Mouse (Mus musculus) CH12.LX (cell line): ENCODE data around the gene Gbp3. TPM values are rescaled to one million over a fixed set of nuclear protein-coding genes. Genes with fewer than 3 reads are reported as not detected.

Experiments used
- DNase-seq: peaks from one replicate; pipeline ENCODE4 v3.0.0-alpha.2; 2013; ENCODE audit errors: extremely low read depth
- H3K27ac ChIP-seq: 2 replicates; pipeline ENCODE4 v1.5.1; 2012; ENCODE audit warnings: low read depth, mild to moderate bottlenecking, control low read depth, moderate library complexity; ENCODE audit not compliant: insufficient read depth
- H3K27me3 ChIP-seq: replicated peaks from 2 replicates; pipeline ENCODE3; 2012; ENCODE audit warnings: inconsistent platforms
- H3K36me3 ChIP-seq, 2 experiments: replicated peaks in 1 of 2; 2 replicates each; pipeline versions ENCODE3 to v1.6.1; 2012; ENCODE audit warnings: inconsistent platforms in 1 of 2, low read length in 1 of 2, mild to moderate bottlenecking in 1 of 2, mixed read lengths in 1 of 2, moderate library complexity in 1 of 2; ENCODE audit not compliant: control insufficient read depth in 1 of 2, insufficient read depth in 1 of 2
- H3K4me1 ChIP-seq, 2 experiments: 2 replicates each; pipeline ENCODE4 v1.6.1; 2012; ENCODE audit warnings: inconsistent platforms in 1 of 2, moderate library complexity in 1 of 2; ENCODE audit not compliant: insufficient read depth in 2 of 2, control insufficient read depth in 1 of 2
- H3K4me2 ChIP-seq: 2 replicates; pipeline ENCODE4 v1.6.1; 2012; ENCODE audit warnings: low read depth, mild to moderate bottlenecking, control low read depth; ENCODE audit not compliant: poor library complexity, insufficient read depth, severe bottlenecking
- H3K4me3 ChIP-seq, 3 experiments: fragments of 150-350 bp in 1 of 3; sonication (generic) in 1 of 3; replicated peaks in 1 of 3; 2 replicates each; pipeline versions ENCODE3 to v1.5.1; 2011 to 2012; ENCODE audit warnings: low read depth in 2 of 3, low read length in 2 of 3, mild to moderate bottlenecking in 2 of 3, moderate library complexity in 2 of 3, control low read depth in 1 of 3, improper control_type of control experiment in 1 of 3, inconsistent platforms in 1 of 3, mixed read lengths in 1 of 3; ENCODE audit not compliant: poor library complexity in 1 of 3
- H3K79me2 ChIP-seq: replicated peaks from 2 replicates; pipeline ENCODE4 v1.6.1; 2012; ENCODE audit warnings: mild to moderate bottlenecking, moderate library complexity; ENCODE audit not compliant: control insufficient read depth, poor library complexity, insufficient read depth, severe bottlenecking; ENCODE audit errors: extremely low read depth
- H3K9ac ChIP-seq: 2 replicates; pipeline ENCODE4 v1.6.1; 2012; ENCODE audit warnings: low read depth, mild to moderate bottlenecking, control low read depth, moderate library complexity; ENCODE audit not compliant: insufficient read depth
- H3K9me3 ChIP-seq: replicated peaks from 2 replicates; pipeline ENCODE3; 2012; ENCODE audit warnings: low read length, inconsistent platforms, mixed read lengths
- BHLHE40 ChIP-seq: IDR thresholded peaks from 2 replicates; pipeline ENCODE4 v1.6.1; 2011; ENCODE audit warnings: mild to moderate bottlenecking, low read depth, low read length, improper control_type of control experiment
- CHD1 ChIP-seq: IDR thresholded peaks from 2 replicates; pipeline ENCODE4 v1.6.1; 2012; ENCODE audit warnings: low read depth, low read length, improper control_type of control experiment, inconsistent platforms
- CHD2 ChIP-seq: IDR thresholded peaks from 2 replicates; pipeline ENCODE4 v1.6.1; 2011; ENCODE audit warnings: low read length, improper control_type of control experiment
- CTCF ChIP-seq, 2 experiments: IDR thresholded peaks in 1 of 2; conservative IDR thresholded peaks in 1 of 2; 2 replicates each; pipeline ENCODE4 v1.5.1; 2011 to 2012; ENCODE audit warnings: low read depth in 2 of 2, low read length in 2 of 2, improper control_type of control experiment in 1 of 2, inconsistent platforms in 1 of 2, mild to moderate bottlenecking in 1 of 2, moderate library complexity in 1 of 2
- E2F4 ChIP-seq: IDR thresholded peaks from 2 replicates; pipeline ENCODE4 v1.6.1; 2011; ENCODE audit warnings: low read depth, low read length, improper control_type of control experiment; ENCODE audit not compliant: insufficient replicate concordance
- ELF1 ChIP-seq: IDR thresholded peaks from 2 replicates; pipeline ENCODE4 v1.6.1; 2014; ENCODE audit warnings: low read depth, mild to moderate bottlenecking, inconsistent platforms, low read length, improper control_type of control experiment
- EP300 ChIP-seq: IDR thresholded peaks from 2 replicates; pipeline ENCODE4 v1.6.1; 2011; ENCODE audit warnings: low read length, improper control_type of control experiment
- ETS1 ChIP-seq: conservative IDR thresholded peaks from 2 replicates; pipeline ENCODE4 v1.6.1; 2012; ENCODE audit warnings: low read depth, mild to moderate bottlenecking, inconsistent platforms, low read length, improper control_type of control experiment, moderate library complexity
- GABPA ChIP-seq: IDR thresholded peaks from 2 replicates; pipeline ENCODE4 v1.6.1; 2012; ENCODE audit warnings: low read depth, low read length, improper control_type of control experiment, inconsistent platforms; ENCODE audit not compliant: insufficient replicate concordance
- HCFC1 ChIP-seq: IDR thresholded peaks from 2 replicates; pipeline ENCODE4 v1.6.1; 2012; ENCODE audit warnings: low read depth, mild to moderate bottlenecking, inconsistent platforms, low read length, improper control_type of control experiment
- IRF4 ChIP-seq: IDR thresholded peaks from 2 replicates; pipeline ENCODE4 v1.6.1; 2014; ENCODE audit warnings: low read depth, mild to moderate bottlenecking, inconsistent platforms, low read length, improper control_type of control experiment
- JUN ChIP-seq: IDR thresholded peaks from 2 replicates; pipeline ENCODE4 v1.6.1; 2011; ENCODE audit warnings: low read depth, mild to moderate bottlenecking, low read length, improper control_type of control experiment, moderate library complexity; ENCODE audit not compliant: insufficient read depth
- JUND ChIP-seq: conservative IDR thresholded peaks from 2 replicates; pipeline ENCODE4 v1.6.1; 2011; ENCODE audit warnings: low read depth, low read length, improper control_type of control experiment
- KAT2A ChIP-seq: IDR thresholded peaks from 2 replicates; pipeline ENCODE4 v1.6.1; 2012; ENCODE audit warnings: low read length, improper control_type of control experiment, inconsistent platforms; ENCODE audit not compliant: insufficient replicate concordance
- MAFK ChIP-seq: IDR thresholded peaks from 2 replicates; pipeline ENCODE4 v1.6.1; 2011; ENCODE audit warnings: low read length, improper control_type of control experiment; ENCODE audit not compliant: insufficient replicate concordance
- MAX ChIP-seq: IDR thresholded peaks from 2 replicates; pipeline ENCODE4 v1.6.1; 2011; ENCODE audit warnings: low read length, improper control_type of control experiment
- MAZ ChIP-seq: IDR thresholded peaks from 2 replicates; pipeline ENCODE4 v1.6.1; 2012; ENCODE audit warnings: low read depth, mild to moderate bottlenecking, inconsistent platforms, low read length, improper control_type of control experiment, moderate library complexity
- MEF2A ChIP-seq: IDR thresholded peaks from 2 replicates; pipeline ENCODE4 v1.6.1; 2014; ENCODE audit warnings: low read depth, mild to moderate bottlenecking, inconsistent platforms, low read length, improper control_type of control experiment, borderline replicate concordance
- MXI1 ChIP-seq: IDR thresholded peaks from 2 replicates; pipeline ENCODE4 v1.6.1; 2011; ENCODE audit warnings: mild to moderate bottlenecking, low read depth, low read length, improper control_type of control experiment
- MYC ChIP-seq: IDR thresholded peaks from 2 replicates; pipeline ENCODE4 v1.6.1; 2011; ENCODE audit warnings: low read depth, mild to moderate bottlenecking, improper control_type of control experiment, low read length
- NELFE ChIP-seq: IDR thresholded peaks from 2 replicates; pipeline ENCODE4 v1.6.1; 2011; ENCODE audit warnings: low read depth, low read length, improper control_type of control experiment
- NRF1 ChIP-seq: IDR thresholded peaks from 2 replicates; pipeline ENCODE4 v1.6.1; 2014; ENCODE audit warnings: low read depth, mild to moderate bottlenecking, inconsistent platforms, low read length, improper control_type of control experiment, moderate library complexity
- PAX5 ChIP-seq: IDR thresholded peaks from 2 replicates; pipeline ENCODE4 v1.6.1; 2012; ENCODE audit warnings: low read length, inconsistent platforms, mixed read lengths
- POLR2A ChIP-seq: IDR thresholded peaks from 2 replicates; pipeline ENCODE4 v1.6.1; 2011; ENCODE audit warnings: low read depth, mild to moderate bottlenecking, improper control_type of control experiment, low read length
- POLR2AphosphoS2 ChIP-seq: IDR thresholded peaks from 2 replicates; pipeline ENCODE4 v1.6.1; 2011; ENCODE audit warnings: low read depth, low read length, improper control_type of control experiment
- RAD21 ChIP-seq: IDR thresholded peaks from 2 replicates; pipeline ENCODE4 v1.6.1; 2011; ENCODE audit warnings: low read depth, mild to moderate bottlenecking, low read length, improper control_type of control experiment, moderate library complexity
- RCOR1 ChIP-seq: conservative IDR thresholded peaks from 2 replicates; pipeline ENCODE4 v1.6.1; 2012; ENCODE audit warnings: low read depth, mild to moderate bottlenecking, inconsistent platforms, low read length, improper control_type of control experiment
- SIN3A ChIP-seq: IDR thresholded peaks from 2 replicates; pipeline ENCODE4 v1.6.1; 2012; ENCODE audit warnings: low read length, improper control_type of control experiment, inconsistent platforms
- SMC3 ChIP-seq: IDR thresholded peaks from 2 replicates; pipeline ENCODE4 v1.6.1; 2011; ENCODE audit warnings: low read depth, low read length, improper control_type of control experiment
- TBP ChIP-seq: conservative IDR thresholded peaks from 2 replicates; pipeline ENCODE4 v1.6.1; 2011; ENCODE audit warnings: low read depth, low read length, improper control_type of control experiment
- TCF12 ChIP-seq: IDR thresholded peaks from 2 replicates; pipeline ENCODE4 v1.6.1; 2014; ENCODE audit warnings: low read depth, mild to moderate bottlenecking, inconsistent platforms, low read length, improper control_type of control experiment
- UBTF ChIP-seq: IDR thresholded peaks from 2 replicates; pipeline ENCODE4 v1.6.1; 2012; ENCODE audit warnings: low read depth, mild to moderate bottlenecking, inconsistent platforms, low read length, improper control_type of control experiment, moderate library complexity
- USF1 ChIP-seq: IDR thresholded peaks from 2 replicates; pipeline ENCODE4 v1.6.1; 2014; ENCODE audit warnings: low read depth, mild to moderate bottlenecking, inconsistent platforms, low read length, improper control_type of control experiment
- USF2 ChIP-seq: conservative IDR thresholded peaks from 2 replicates; pipeline ENCODE4 v1.6.1; 2011; ENCODE audit warnings: low read depth, low read length, improper control_type of control experiment
- ZC3H11A ChIP-seq: IDR thresholded peaks from 2 replicates; pipeline ENCODE4 v1.6.1; 2012; ENCODE audit warnings: low read depth, mild to moderate bottlenecking, inconsistent platforms, low read length, improper control_type of control experiment
- ZKSCAN1 ChIP-seq: IDR thresholded peaks from 2 replicates; pipeline ENCODE4 v1.6.1; 2012; ENCODE audit warnings: low read depth, inconsistent platforms, low read length, improper control_type of control experiment, borderline replicate concordance
- ZMIZ1 ChIP-seq: IDR thresholded peaks from 2 replicates; pipeline ENCODE4 v1.6.1; 2012; ENCODE audit warnings: low read depth, mild to moderate bottlenecking, inconsistent platforms, low read length, improper control_type of control experiment
- ZNF384 ChIP-seq: IDR thresholded peaks from 2 replicates; pipeline ENCODE4 v1.6.1; 2012; ENCODE audit warnings: low read depth, low read length, improper control_type of control experiment, inconsistent platforms
- dilution Hi-C: fragments of 300-500 bp; cut with MboI; formaldehyde crosslinking; loops from 2 replicates; pipeline ENCODE4 v1.14.3; 2020; ENCODE audit warnings: low sequenced_read_pairs; ENCODE audit not compliant: extremely low pct_unique_long_range_greater_than_20kb, extremely low pct_ligation_motif_present
- in situ Hi-C: fragments of 300-500 bp; cut with MboI; formaldehyde crosslinking; loops from 3 replicates; pipeline ENCODE4 v1.14.3; 2019; ENCODE audit warnings: low sequenced_read_pairs, low pct_ligation_motif_present, low pct_unique_long_range_greater_than_20kb, mixed read lengths
- polyA plus RNA-seq: library from polyadenylated mRNA; unstranded; fragments of >175 nt; gene quantifications from 2 replicates; pipeline ENCODE4 v1.2.1, GENCODE M21; 2012; ENCODE audit warnings: low read depth; ENCODE audit not compliant: insufficient read length
- total RNA-seq, 2 experiments: library from RNA; depleted of rRNA; stranded (reverse); fragments of 300-350 nt in 1 of 2; fragments of >200 nt in 1 of 2; gene quantifications; 2 replicates each; pipeline ENCODE4 v1.2.3; 2012 to 2014

The Gbp3 gene
- total RNA-seq (2012; rRNA removed) (80.8 and 91.4 TPM in 2 replicates), total RNA-seq (2014; rRNA removed) (89.0 and 99.1 TPM in 2 replicates), polyA plus RNA-seq (90.6 and 111 TPM in 2 replicates)

DNA sequence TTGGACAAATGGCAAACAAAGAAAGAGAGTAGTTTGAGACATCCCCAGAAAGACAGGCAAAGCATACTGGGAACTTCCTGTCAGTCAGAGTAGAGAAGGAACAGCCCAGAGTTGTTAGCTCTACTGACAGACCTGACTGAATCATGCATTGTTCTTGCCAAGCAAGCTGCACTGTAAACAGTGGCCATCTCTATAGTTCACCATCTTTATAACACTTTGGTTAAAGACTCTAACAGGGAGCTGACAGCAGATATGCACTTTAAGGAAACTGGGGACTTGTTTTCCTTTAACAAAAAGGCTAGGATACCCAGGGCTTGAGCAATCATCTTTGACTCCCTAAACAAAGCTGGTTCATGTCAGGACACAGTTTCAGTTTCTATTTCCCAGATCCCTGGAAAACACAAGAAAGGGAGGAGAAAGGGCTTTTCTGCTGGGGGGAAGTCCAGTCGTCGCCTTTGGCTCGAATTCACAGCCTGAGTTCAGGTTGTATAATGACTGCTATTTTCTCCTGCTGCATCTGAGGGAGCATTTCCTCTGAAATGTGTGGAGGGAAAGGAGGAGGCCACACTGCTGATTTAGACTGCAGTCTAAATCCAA is at the start of gene Gbp3:
Gbp3 (plus strand) TSS at position 395 of the 597 bp plus-strand sequence.
- in situ Hi-C loops (loop anchor here (5.0 to 10.0 kb wide), 2 partner anchors 67 to 145 kb away; partner anchors contain the start of genes Gbp5 and Kyat3), dilution Hi-C loops (no loop called here)
- H3K79me2 ChIP-seq = peaks cover 18% of the 10 kb centered on the region
- H3K36me3 ChIP-seq = peaks cover 11 to 20% of the 10 kb centered on the region in 2 experiments
- peak within 1 kb of the TSS; percentile 78 for H3K9ac ChIP-seq
- H3K4me2 ChIP-seq = peak within 1 kb of the TSS; percentile 97
- H3K9me3 ChIP-seq = no peaks in the 10 kb centered on the region
- DNase-seq = peak; percentile 48
- H3K4me3 ChIP-seq = peak within 1 kb of the TSS; percentile 55 to 69 (median 64)
- no peaks in the 10 kb centered on the region for H3K27me3 ChIP-seq
- peaks cover 17 to 44% of the 10 kb centered on the region in 2 experiments for H3K4me1 ChIP-seq
- peak within 1 kb of the TSS; percentile 94 for H3K27ac ChIP-seq
- no peak; the same call in 1 of the 2 replicates for TF ChIP-seq MAZ
- no peak for TF ChIP-seq KAT2A
- TF ChIP-seq ZC3H11A = no peak
- TF ChIP-seq ETS1 = no peak
- TF ChIP-seq ZMIZ1 = no peak
- TF ChIP-seq HCFC1 = no peak; the same call in 1 of the 2 replicates
- no peak for TF ChIP-seq MYC
- TF ChIP-seq UBTF = no peak
- no peak for TF ChIP-seq USF1
- TF ChIP-seq NRF1 = no peak
- no peak; the same call in 1 of the 2 replicates for TF ChIP-seq EP300
- no peak for TF ChIP-seq SMC3
- TF ChIP-seq MAFK = no peak; the same call in 1 of the 2 replicates
- no peak for TF ChIP-seq CTCF (conservative IDR thresholded peaks at IDR 0.05 in 1 of 2, IDR thresholded peaks at IDR 0.05 in 1 of 2; ENCODE audit: low read depth in 2 of 2, low read length in 2 of 2)
- TF ChIP-seq PAX5 = no peak
- peak; percentile 70; the same call in 1 of the 2 replicates for TF ChIP-seq TBP
- no peak for TF ChIP-seq MAX
- TF ChIP-seq RCOR1 = no peak
- no peak for TF ChIP-seq ZKSCAN1
- TF ChIP-seq NELFE = peak; percentile 44; the same call in 1 of the 2 replicates
- no peak for TF ChIP-seq JUND
- no peak for TF ChIP-seq CHD1
- no peak for TF ChIP-seq RAD21
- TF ChIP-seq ELF1 = peak; percentile 53; the same call in 1 of the 2 replicates
- TF ChIP-seq MXI1 = no peak
- no peak for TF ChIP-seq SIN3A
- no peak for TF ChIP-seq JUN
- TF ChIP-seq USF2 = no peak
- TF ChIP-seq GABPA = no peak
- TF ChIP-seq MEF2A = peak; percentile 40; the same call in 1 of the 2 replicates
- no peak for TF ChIP-seq POLR2AphosphoS2
- TF ChIP-seq IRF4 = peak; percentile 59
- no peak for TF ChIP-seq CHD2
- no peak for TF ChIP-seq E2F4
- no peak for TF ChIP-seq ZNF384
- peak; percentile 52 for TF ChIP-seq POLR2A
- TF ChIP-seq TCF12 = peak; percentile 41; the same call in 1 of the 2 replicates
- TF ChIP-seq BHLHE40 = no peak
